Mouse (Mus musculus) midbrain, embryonic 14.5 days (tissue): ENCODE measurements at regions not wholly inside any gene's neighbourhood (a gene's known extent, or its start where the extent isn't known, plus 50 kb on each side); places are given as distances from the start of the nearest gene placed in this dataset.

Source experiments
- ATAC-seq: fragments of 200-750 bp; cut with Nextera tagmentation; 2 replicates; pipeline ENCODE4 v1.8.0; 2017; ENCODE audit warnings: moderate number of reproducible peaks, moderate library complexity; ENCODE audit not compliant: low FRiP score, low TSS enrichment
- DNase-seq: peaks from one replicate; pipeline ENCODE4 v3.0.0-alpha.2; 2015
- H3K27ac ChIP-seq: fragments of 300-500 bp; sonication (generic); replicated peaks from 2 replicates; pipeline ENCODE4 v1.5.1; 2014; ENCODE audit warnings: mild to moderate bottlenecking, low read depth, low read length, moderate library complexity
- H3K27me3 ChIP-seq: fragments of 300-500 bp; sonication (generic); 2 replicates; pipeline ENCODE4 v1.6.1; 2014; ENCODE audit warnings: low read length, control low read depth, mixed read lengths; ENCODE audit not compliant: control insufficient read depth, insufficient read depth
- H3K36me3 ChIP-seq: fragments of 300-500 bp; sonication (generic); 2 replicates; pipeline ENCODE4 v1.6.1; 2014; ENCODE audit warnings: low read length, control low read depth; ENCODE audit not compliant: control insufficient read depth, insufficient read depth
- H3K4me1 ChIP-seq: fragments of 300-500 bp; sonication (generic); 2 replicates; pipeline ENCODE4 v1.6.1; 2014; ENCODE audit warnings: mild to moderate bottlenecking, antibody characterized with exemption, low read length, control low read depth; ENCODE audit not compliant: control insufficient read depth, insufficient read depth
- H3K4me2 ChIP-seq: fragments of 300-500 bp; sonication (generic); 2 replicates; pipeline ENCODE4 v1.6.1; 2014; ENCODE audit warnings: mild to moderate bottlenecking, low read length, moderate library complexity
- H3K4me3 ChIP-seq: fragments of 300-500 bp; sonication (generic); replicated peaks from 2 replicates; pipeline ENCODE4 v1.5.1; 2014; ENCODE audit warnings: low read depth, low read length
- H3K9ac ChIP-seq: fragments of 300-500 bp; sonication (generic); replicated peaks from 2 replicates; pipeline ENCODE4 v1.6.1; 2014; ENCODE audit warnings: mild to moderate bottlenecking, low read length, moderate library complexity
- H3K9me3 ChIP-seq: fragments of 300-500 bp; sonication (generic); 2 replicates; pipeline ENCODE4 v1.6.1; 2016; ENCODE audit warnings: low read length, control low read depth, mixed read lengths; ENCODE audit not compliant: control insufficient read depth
- WGBS: fragments of 180-500 bp; shearing (Covaris S2); extraction: QIAGEN DNeasy Blood & Tissue Kit; methylation state at CpG from one replicate; pipeline ENCODE4 v1.1.7; 2014; 5-methylcytosine and 5-hydroxymethylcytosine counted together

GRCm38 (mm10) chr17:89982904-89983303 is 72.7 kb upstream of the Gm10184 start:
- ATAC-seq (no peak), DNase-seq (peak; percentile 43)
- Histone ChIP-seq H3K9me3 (no peaks in the 10 kb centered on the region), H3K27ac (no peak overlapping the region), H3K4me1 (no peaks in the 10 kb centered on the region), H3K4me2 (no peak overlapping the region), H3K9ac (no peak overlapping the region), H3K4me3 (no peak overlapping the region), H3K27me3 (no peaks in the 10 kb centered on the region), H3K36me3 (no peaks in the 10 kb centered on the region)
- 55% methylated on average over 3 of the region's 3 CpGs for WGBS

- Histone ChIP-seq H3K27ac (no peak overlapping the region), H3K4me1 (no peaks in the 10 kb centered on the region), H3K4me2 (no peak overlapping the region), H3K4me3 (no peak overlapping the region), H3K27me3 (no peaks in the 10 kb centered on the region), H3K36me3 (no peaks in the 10 kb centered on the region), H3K9me3 (no peaks in the 10 kb centered on the region), H3K9ac (no peak overlapping the region)
- ATAC-seq (no peak), DNase-seq (no peak)
- WGBS = 30% methylated on average over 5 of the region's 5 CpGs
Measured at GRCm38 (mm10) chr17:89979055-89979853, 69.0 kb upstream of the Gm10184 start.

DNA sequence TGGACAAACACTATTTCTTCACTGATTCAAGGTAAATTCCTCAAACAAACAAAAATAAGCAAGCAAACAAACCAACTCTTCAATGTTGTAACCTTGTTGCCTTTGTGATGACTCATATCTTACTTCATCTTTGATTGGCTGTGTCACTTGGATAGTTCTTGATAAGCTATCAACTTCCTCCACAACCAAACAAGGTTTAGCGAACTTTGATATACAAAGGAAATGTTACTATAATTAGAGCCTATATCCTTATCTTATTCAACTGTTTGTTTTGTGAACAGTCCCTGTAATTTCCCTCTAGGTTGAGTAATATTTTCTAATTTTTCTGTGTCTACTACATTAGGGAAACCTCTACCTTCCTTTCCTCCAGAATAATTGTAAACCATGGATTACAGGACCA is 52.8 kb upstream of the Gm10184 start:
- WGBS = 92% methylated on average over 1 of the region's 1 CpGs
- no peak overlapping the region for H3K4me2 ChIP-seq
- no peak for ATAC-seq

GRCm38 (mm10) chr17:89961431-89961830 is 51.2 kb upstream of the Gm10184 start:
- Histone ChIP-seq H3K4me1 (no peaks in the 10 kb centered on the region), H3K27me3 (no peaks in the 10 kb centered on the region), H3K9me3 (no peaks in the 10 kb centered on the region), H3K36me3 (no peaks in the 10 kb centered on the region), H3K4me2 (no peak overlapping the region), H3K9ac (no peak overlapping the region), H3K4me3 (no peak overlapping the region), H3K27ac (no peak overlapping the region)
- DNase-seq = no peak
- WGBS = 88% methylated on average over 1 of the region's 1 CpGs
- no peak for ATAC-seq

More for the DNA sequence above, 52.8 kb upstream of the Gm10184 start:
- Histone ChIP-seq H3K27me3 (no peaks in the 10 kb centered on the region), H3K4me3 (no peak overlapping the region), H3K9ac (no peak overlapping the region), H3K27ac (no peak overlapping the region), H3K4me1 (no peaks in the 10 kb centered on the region), H3K36me3 (no peaks in the 10 kb centered on the region), H3K9me3 (no peaks in the 10 kb centered on the region)
- no peak for DNase-seq

DNA sequence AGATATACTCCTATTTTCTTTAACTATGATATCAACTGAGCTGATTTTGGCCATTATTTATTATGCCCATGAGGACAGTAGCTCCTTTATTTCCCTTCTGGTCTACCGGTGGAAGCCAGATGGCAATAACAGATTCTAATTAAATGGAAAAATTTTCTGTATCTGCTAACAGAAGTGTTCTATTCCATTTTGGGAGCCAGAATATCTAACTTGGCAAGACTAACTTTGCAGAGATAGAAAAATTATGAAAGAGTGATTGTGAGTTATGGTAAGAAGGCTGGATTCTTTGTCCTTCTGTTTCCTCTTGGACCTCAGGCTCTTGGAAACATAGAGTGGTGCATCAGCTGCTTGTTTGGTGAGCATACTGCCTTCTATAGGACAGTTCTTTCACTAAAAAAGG is 50.1 kb upstream of the Gm10184 start:
- Histone ChIP-seq H3K27ac (no peak overlapping the region), H3K9me3 (no peaks in the 10 kb centered on the region), H3K4me1 (no peaks in the 10 kb centered on the region), H3K36me3 (no peaks in the 10 kb centered on the region), H3K4me2 (no peak overlapping the region), H3K27me3 (no peaks in the 10 kb centered on the region), H3K4me3 (no peak overlapping the region), H3K9ac (no peak overlapping the region)
- DNase-seq (no peak), ATAC-seq (no peak)
- 80% methylated on average over 1 of the region's 1 CpGs for WGBS
